Mouse (Mus musculus) ES-E14 (cell line): ENCODE measurements at regions not wholly inside any gene's neighbourhood (a gene's known extent, or its start where the extent isn't known, plus 50 kb on each side); places are given as distances from the start of the nearest gene placed in this dataset.

Experiments used
- CHD2 ChIP-seq: IDR thresholded peaks from 2 replicates; pipeline ENCODE4 v1.6.1; 2014; ENCODE audit warnings: mild to moderate bottlenecking, low read depth, low read length, inconsistent platforms
- HCFC1 ChIP-seq: IDR thresholded peaks from 2 replicates; pipeline ENCODE4 v1.6.1; 2012; ENCODE audit warnings: low read length, inconsistent platforms, borderline replicate concordance; ENCODE audit not compliant: insufficient read depth
- MAFK ChIP-seq: IDR thresholded peaks from 2 replicates; pipeline ENCODE4 v1.6.1; 2014; ENCODE audit warnings: mild to moderate bottlenecking, low read depth, low read length, inconsistent platforms; ENCODE audit not compliant: insufficient read depth
- ZC3H11A ChIP-seq: IDR thresholded peaks from 2 replicates; pipeline ENCODE4 v1.6.1; 2012; ENCODE audit warnings: low read depth, mild to moderate bottlenecking, inconsistent platforms, low read length, borderline replicate concordance
- ZNF384 ChIP-seq: IDR thresholded peaks from 2 replicates; pipeline ENCODE4 v1.6.1; 2012; ENCODE audit warnings: low read depth, low read length, inconsistent platforms

- no peak for TF ChIP-seq MAFK
- no peak for TF ChIP-seq HCFC1
- no peak for TF ChIP-seq ZNF384
- TF ChIP-seq CHD2 = no peak
- no peak for TF ChIP-seq ZC3H11A
Measured at GRCm38 (mm10) chr16:95781681-95782080, 79.8 kb downstream of the Ets2 start.
